Mouse (Mus musculus): ENCODE measurements around the gene Ctnnbl1.

GRCm38 (mm10) chr2:157810749-157811148, 73.5 kb downstream of the Ctnnbl1 start:
- TF ChIP-seq CTCF (IDR thresholded peaks at IDR 0.05; ENCODE audit: insufficient read depth, low read length): no peak
- TF ChIP-seq POLR2A (IDR thresholded peaks at IDR 0.05; ENCODE audit: borderline replicate concordance, extremely low read depth, low read depth, low read length): no peak

Data from lung, adult 2 months (tissue).